Mouse (Mus musculus): ENCODE measurements at regions not wholly inside any gene's neighbourhood (a gene's known extent, or its start where the extent isn't known, plus 50 kb on each side); places are given as distances from the start of the nearest gene placed in this dataset.

DNA sequence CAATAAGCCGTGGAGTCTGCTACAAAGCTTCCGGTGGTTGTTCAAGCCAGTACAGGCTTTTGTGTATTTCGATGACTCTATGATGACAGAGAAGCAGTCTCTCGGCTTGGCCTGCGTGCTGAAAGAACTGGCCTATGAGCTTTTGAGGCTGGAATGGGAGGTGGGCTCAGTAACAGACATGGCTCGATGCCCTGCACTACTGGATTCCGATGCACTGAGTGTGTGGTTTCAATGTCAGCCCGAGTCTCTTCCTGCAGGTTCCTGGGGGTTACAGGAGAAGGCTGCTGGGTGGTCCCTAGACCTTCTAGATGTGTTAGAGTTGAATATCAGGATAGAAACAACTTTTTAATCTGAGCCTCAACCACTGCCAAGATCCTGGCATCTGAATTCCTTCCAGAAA, 53.2 kb downstream of the Gm815 start:
- no peak for DNase-seq
- intact Hi-C loops (cut with DNase I): no loop called here

DNA sequence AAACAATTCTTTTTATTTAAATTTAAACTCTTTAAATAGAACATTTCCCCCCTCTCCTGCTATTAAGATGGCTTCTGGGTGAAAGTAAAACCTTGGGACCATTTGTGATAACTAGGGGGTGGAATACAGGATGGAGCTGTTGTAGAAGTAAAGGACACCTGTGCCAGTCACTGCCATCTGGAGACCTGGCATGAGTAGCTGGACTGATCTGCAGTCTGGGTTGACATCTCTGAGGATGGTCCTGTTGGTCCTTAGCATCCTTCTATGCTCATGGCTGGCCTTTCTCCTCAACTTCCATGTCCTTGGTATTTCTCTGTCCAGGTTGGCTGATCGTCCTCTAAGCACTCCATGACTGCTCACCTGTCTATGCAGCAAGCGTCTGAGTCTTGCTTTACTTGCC, 58.3 kb downstream of the Gm815 start:
- no peak for DNase-seq
- intact Hi-C loops (cut with DNase I): no loop called here

DNA sequence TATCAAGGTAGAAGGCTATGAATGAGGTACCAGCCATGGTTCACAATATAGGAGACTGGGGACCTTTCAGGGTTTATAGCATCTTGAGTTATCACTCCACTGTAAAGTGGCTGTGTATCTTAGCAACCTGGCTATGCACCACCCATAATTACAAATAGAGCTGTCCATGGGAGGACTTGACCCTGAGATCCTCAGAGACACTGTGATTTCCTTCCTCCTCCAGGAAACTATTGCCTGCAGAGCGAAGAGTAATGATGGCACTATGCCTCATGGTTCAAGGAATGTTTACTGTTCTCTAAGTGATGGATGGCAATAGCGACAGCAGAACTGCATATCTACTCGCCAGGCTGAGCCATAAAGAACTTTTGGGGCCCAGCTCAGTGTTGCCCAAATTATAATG, 60.9 kb downstream of the Gm815 start:
- DNase-seq: no peak
- intact Hi-C loops (cut with DNase I): no loop called here

DNA sequence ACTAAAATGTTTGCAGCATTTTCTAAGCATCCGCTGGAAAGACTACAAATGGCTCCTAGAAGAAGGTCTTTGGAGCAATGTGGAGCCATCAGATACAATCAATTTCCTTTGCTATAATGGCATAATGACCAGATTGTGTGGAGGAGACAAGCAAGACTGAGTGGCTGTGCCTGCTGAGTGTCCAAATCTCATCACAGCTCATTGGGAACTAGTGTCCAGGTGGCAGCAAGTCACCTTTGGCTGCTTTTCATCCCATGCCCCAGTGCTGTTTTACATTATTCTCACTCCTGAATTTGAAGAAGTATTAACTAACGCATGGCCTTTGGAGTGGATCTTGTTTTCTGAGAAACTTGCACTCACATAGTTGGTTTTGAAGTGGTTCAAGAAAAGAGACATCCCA, 62.8 kb downstream of the Gm815 start:
- no peak for DNase-seq
- intact Hi-C loops (cut with DNase I): no loop called here

DNA sequence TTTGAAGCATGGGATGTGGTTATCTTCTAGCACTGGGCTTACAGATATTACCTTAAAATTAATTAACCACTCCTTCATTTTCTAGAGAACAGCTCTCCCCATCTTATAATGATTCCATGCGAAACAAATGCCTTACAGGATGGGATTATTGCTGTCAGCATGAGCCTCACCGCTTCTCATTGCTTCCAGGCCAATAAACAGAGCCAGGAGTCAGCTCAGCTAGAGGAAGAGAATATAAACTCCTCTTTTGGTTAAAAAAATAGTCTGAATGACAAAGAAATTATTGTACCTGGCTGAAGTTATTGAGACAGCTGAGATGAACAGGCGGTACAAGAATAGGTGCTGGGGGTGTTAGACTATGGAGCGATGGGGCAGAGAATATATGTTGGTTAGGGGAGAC, 63.5 kb downstream of the Gm815 start:
- intact Hi-C loops (cut with DNase I): no loop called here
- no peak for DNase-seq

DNA sequence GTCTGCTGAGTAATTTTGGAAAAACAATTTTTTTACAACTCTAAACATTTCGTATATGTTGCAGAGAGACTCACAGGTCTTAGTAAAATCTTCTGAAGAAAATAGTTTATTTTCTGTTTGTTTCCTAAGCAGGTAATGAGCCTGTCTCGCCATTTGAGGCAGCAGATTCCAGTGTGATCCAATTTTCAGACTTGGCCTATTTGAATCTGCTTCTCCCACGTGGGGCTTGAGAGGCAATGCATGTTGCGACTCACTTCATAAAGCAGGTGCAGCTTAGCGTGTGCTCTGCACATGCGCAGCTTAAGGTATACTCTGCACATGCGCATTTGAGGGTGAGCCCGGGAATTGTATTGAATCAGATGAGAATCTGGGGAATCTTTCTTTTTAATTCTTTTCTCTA, 67.7 kb downstream of the Gm815 start:
- no peak for DNase-seq
- intact Hi-C loops (cut with DNase I): no loop called here

DNA sequence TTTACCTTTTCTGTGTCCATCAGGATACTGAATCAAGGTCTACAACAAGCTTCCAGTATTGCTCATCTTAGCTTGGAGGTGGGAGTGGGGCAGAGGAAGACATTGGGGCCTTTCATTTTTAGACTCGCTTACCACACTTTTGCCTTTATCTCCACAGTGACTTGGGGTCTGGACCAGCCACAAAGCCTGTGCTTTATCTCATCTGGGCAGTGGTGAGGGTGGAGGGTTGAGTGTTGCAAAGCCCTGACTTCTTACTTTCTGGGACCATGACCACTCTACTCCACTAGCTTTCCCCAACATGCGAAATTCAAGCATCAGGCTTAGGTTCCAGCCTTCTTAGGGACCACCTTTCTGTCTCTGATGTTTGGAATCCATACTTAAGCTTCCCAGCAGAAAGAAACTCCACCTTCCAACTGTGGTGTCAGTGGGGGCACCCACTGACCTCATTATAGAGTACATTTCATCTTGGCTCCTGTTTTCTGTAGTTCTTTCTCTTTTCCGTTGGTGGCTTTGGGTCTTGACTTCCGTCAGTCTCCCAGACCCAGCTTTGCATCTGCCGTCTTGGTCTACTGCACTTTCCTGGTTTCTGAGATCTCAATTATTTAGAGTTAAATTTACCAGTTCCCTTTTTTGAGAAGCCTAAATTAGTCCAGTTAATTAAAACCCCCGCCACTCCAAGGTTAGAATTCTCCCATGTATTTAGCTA, 80.5 kb downstream of the Gm815 start:
- intact Hi-C loops (cut with DNase I): no loop called here

DNA sequence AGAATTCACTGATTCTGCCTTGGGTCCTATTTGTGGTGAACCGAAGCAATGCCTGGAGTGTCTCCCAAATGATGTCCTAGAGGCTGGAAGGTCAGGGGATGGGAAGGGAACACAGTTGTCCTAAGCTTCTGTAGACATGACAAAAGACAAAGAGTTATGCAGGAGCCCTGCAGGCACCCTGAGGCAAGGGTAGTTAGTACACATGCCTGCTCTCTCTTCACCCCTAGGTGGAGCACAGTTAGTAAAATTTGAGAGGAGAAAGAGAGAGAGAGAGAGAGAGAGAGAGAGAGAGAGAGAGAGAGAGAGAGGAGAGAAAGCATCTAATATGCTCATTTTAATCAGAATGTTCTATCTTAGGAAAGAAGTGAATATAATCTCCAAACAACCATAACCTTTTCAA, 87.4 kb downstream of the Gm815 start:
- DNase-seq: no peak
- intact Hi-C loops (cut with DNase I): loop anchor here (10.0 kb wide), 2 partner anchors 372 to 442 kb away; no protein-coding TSS in a partner anchor

More for the DNA sequence above, 80.5 kb downstream of the Gm815 start:
- no peak for DNase-seq

DNA sequence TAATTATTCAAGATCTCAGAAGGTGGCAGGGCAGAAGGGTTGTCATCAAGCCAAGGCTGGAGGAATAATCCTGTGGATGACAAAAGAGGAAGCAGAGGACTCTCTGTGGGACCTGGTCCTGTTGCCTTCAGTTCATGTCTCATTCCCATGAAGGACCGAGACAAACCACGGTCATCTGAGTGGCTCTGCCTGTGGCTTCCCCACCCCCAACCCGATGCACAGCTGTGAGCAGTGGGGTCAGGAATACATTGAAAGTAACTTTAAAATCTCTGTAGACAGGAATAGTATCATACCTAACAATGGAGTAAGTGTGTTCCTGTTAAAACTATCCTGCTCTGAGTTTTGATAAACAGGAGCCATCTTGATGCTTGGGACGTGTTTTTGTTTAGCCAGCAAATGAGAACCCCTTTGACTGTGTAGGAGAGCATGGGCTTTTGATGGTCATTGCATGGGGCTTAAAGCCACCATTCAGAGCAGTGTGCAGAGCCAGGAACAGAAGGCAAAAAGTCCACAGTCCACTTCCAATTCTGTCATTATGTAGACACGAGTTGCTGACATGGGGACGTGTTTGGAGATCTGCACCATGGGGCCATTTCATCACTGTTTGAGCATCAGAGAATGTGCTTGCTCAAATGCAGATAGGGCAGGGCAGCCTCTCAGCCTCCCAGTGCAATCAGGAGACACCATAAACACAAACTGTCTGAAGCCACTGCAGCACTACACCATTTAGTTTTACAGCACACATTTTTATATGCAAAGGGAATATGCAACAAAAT, 88.3 kb downstream of the Gm815 start:
- intact Hi-C loops (cut with DNase I): loop anchor here (10.0 kb wide), 2 partner anchors 371 to 441 kb away; no protein-coding TSS in a partner anchor
- no peak for DNase-seq

DNA sequence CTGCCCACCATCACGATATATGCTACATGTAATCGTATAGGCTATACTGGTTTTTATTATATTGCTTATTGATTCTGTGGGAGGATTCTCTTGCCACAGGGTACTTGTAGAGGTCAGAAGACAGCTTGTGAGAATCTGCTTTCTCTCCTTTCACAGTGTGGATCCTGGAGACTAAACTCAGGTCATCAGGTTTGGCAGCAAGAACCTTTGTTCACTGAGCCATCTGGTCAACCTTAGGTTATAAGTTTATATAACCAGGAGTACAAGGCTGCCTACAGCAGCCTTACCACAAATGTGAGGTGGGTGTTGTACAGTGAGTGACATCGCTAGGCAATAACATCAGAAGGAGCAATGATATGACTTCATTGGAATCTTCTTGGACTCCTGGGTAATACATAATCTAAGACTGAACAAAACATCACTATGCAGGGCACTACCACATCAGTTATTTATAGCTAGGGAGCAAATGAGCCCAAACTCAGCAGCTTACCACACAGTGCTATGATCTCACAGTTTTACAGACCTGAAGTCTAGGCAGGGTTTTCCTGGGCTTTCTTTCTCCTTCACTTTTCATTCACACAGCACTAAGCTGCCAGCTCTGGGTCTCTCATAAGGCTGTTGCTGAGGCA, 89.0 kb downstream of the Gm815 start:
- no peak for DNase-seq
- intact Hi-C loops (cut with DNase I): loop anchor here (10.0 kb wide), 2 partner anchors 370 to 440 kb away; no protein-coding TSS in a partner anchor

DNA sequence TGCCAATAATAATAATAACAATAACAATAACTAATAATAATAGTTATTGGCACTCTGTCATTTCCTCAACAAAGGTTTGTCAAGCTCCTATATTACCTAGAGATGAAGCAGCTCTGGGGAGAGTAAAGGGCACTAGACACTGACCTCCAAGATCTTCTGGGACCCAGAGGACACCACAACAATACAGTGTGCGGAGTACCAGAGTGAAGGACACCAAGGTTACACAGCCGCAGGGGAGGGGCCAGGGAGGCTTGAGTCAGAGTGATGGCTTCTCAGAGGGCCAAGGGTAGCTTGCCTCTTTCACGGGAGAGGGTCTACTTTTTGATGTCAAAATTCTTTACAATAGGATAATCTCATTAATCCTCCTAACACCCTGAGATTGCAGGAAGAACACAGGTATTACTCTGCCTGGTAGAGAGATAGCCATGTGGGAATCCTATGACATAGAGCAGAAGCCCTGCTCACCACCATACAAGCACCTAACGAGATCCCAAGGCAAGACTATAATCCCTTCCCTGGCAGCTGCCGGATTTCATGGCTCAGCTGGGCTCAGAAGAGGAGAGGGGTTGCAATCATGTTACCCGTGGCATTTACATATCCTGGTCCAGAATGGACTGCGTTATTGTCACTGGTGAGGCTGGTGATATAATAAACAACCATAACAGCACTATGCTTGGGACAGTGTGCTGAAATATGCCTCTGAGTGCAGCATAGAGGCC, 91.1 kb downstream of the Gm815 start:
- no peak for DNase-seq
- intact Hi-C loops (cut with DNase I): loop anchor here (10.0 kb wide), 2 partner anchors 368 to 438 kb away; no protein-coding TSS in a partner anchor

DNA sequence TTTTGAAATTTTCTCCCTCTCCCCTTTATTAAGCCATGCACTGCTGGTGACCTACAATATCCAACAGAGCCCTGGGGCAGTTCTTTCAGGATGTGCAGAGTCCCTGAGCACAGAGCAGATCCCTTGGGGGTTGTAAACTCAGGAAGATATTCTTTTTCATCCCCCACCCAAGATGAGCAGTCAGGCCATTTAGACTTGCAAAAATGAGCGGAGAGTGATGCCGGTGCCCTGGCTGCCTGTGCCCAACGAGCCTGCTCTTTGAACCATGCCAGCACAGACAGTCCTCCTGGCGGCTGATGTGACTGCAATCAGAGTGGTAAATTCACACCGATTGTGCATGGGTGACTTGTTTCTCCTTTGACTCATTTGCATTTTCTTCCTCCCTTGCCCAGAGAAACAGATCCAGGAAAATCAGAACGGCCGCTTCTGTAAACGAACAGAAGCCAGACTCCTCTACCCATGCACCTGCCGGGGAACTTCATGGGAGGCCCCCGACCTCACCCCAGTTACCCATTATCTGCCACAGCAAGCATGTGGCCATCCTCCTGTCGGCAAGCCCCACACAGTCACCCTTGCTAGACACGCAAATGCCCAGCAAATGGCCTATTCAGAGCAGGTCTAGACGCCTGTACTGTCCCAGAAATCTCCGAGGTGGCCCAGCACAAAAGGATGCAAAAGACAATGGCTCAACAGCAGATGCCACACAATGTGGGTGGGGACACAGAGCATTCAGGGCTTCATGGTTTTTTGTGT, 92.4 kb downstream of the Gm815 start:
- no peak for DNase-seq
- intact Hi-C loops (cut with DNase I): loop anchor here (10.0 kb wide), 2 partner anchors 367 to 437 kb away; no protein-coding TSS in a partner anchor

DNA sequence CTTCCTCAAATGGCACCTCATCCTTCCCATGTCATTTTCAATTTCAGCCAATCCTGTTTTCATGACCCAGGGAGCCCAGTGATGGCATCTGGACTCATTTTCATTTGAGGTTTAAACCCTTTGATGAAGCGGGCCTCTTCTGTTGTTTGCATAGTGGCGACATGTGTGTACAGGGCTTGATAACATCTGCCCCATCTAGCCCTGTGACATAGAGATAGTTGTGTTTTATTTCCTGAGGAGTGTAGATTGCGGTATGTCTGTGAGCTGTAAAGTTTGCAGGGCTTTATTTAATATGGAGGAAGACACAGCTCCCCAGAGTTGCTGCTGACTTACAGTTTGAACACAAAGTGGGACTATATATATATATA, 92.9 kb downstream of the Gm815 start:
- DNase-seq: no peak
- intact Hi-C loops (cut with DNase I): loop anchor here (10.0 kb wide), 2 partner anchors 366 to 436 kb away; no protein-coding TSS in a partner anchor

DNA sequence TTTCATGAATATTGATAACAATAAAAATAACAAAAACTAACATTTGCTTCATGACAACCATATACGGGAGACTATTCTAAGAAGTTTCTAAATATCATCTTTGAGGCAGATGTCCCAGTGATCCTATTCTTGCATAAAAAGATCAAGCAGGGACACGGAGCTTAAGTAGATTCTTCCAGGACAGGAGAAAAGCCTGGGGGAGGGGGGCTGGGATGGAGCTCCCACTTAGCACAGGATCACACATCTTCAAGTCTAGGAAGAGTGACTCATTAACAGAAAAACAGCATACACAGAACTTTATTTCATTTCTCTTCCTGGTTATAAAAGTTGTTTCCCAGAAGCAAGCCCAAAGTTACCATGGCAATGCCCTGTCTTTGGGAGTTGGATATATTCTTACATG, 93.6 kb downstream of the Gm815 start:
- intact Hi-C loops (cut with DNase I): loop anchor here (10.0 kb wide), 2 partner anchors 365 to 435 kb away; no protein-coding TSS in a partner anchor
- DNase-seq: no peak

DNA sequence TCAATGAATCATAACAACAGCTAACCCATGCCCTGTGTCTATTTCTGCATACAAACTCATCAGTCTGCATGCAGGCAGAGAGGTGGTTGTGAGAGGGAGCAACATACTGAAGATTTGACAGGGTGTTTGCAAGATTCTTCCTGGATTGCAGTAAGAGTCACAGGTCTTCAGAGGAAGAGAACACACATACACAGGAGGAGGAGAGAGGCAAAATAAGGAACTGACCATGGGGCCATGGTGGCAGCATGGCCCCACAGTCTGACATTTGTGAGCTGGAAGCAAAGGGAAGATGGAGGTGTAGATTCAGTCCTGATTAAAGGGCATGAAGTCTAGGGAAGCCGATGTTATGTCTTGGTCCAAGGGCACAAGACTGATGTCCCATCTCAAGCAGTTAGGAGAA, 101.0 kb downstream of the Gm815 start:
- intact Hi-C loops (cut with DNase I): no loop called here
- no peak for DNase-seq

DNA sequence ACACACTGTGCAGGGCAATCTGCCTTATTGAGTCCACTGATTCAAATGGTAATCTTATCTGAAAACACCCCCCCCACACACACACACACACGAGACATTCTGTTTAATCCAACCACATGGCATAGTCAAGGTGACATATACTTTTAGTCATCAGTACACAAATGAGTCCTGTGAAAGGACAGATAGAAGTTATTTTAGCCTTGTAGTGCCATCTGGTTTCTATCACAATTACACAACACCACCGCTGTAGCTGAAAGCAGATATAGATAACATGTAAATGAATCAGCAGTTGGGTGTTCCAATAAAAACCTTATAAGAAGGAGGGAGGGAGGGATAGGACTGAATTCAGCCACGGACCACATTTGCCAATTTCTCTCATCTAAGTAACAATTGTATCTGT, 101.5 kb downstream of the Gm815 start:
- no peak for DNase-seq
- intact Hi-C loops (cut with DNase I): no loop called here

DNA sequence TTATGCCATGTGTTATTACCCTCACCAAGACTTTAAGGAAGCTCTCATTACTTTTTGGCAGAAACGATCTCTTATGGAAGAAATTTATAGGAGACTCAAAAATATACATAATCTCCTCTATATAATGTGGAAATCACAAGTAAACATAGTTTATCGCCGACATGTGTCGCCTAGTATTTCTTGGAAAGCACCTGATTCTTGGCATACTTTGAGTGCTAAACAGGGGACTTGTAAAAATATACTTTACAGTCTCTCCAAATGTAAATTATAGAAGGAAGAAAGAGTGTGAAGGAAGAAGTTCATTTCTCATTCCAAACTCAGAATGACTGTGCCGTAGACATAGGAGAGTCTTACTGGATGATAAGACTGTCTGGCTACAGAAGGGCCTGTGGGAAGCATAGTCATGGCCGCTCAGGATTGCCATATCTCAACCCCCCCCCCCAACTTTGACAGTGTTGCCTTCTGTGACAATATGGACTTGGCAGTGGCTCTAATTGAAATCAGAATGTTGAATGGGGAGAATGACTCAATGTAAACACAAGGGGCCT, 102.3 kb downstream of the Gm815 start:
- no peak for DNase-seq
- intact Hi-C loops (cut with DNase I): no loop called here

DNA sequence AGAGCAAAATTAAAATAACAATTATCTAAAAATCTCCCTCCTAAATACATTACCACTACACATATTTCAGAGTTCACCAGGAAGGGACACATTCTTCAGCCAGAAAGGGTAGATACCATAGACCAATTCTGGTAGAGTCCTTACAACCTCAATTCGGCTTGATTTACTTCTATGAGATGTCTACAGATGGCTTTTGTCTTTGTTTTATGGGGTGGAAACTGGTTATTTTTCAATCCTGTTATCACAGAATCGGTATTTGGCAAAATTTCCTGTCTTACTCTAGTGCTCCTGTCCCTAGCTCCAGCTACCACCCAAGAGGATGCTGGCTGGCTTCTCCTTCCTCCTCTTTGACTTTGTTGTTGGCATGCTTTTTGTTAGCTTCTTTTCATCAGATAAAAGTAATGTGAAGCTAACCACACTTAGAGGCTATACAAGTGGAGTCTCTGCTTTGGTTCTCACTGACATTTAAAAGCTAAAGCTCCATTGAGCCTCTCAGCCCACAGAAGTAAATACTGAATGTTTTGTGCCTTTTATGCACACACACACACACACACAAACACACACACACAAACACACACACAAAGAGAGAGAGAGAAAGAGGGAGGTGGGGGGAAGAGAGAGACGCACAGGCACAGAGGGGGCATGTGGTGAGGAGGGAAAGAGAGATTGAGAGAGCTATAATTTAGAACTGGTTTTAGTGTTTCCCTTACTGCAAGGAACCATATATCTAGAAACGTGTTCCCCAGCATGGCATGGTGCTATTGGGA, 109.1 kb downstream of the Gm815 start:
- intact Hi-C loops (cut with DNase I): no loop called here
- DNase-seq: no peak

DNA sequence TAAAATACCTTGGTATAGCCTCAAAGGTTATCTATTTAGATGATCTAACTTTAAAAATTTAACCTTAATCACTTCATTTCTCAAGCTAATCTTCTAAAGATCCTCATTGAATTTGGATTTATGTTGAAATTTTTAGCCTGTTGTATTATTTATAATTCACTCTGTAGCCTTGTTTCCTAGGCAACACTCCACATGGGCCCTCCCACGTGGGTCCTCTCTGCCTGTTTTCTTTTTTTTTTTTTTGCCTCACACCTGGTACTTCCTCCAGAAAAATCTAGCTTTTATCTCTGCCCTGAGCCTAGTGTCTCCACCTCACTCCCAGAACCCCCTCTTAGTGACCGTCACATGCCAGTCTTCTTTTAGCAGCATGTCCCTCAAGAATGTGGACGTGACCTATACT, 113.9 kb downstream of the Gm815 start:
- intact Hi-C loops (cut with DNase I): no loop called here
- DNase-seq: no peak

Data from heart, postnatal 14 days (tissue).